Comparison of ENCODE assay signal across 9 mouse cellular contexts in the genomic region with DNA sequence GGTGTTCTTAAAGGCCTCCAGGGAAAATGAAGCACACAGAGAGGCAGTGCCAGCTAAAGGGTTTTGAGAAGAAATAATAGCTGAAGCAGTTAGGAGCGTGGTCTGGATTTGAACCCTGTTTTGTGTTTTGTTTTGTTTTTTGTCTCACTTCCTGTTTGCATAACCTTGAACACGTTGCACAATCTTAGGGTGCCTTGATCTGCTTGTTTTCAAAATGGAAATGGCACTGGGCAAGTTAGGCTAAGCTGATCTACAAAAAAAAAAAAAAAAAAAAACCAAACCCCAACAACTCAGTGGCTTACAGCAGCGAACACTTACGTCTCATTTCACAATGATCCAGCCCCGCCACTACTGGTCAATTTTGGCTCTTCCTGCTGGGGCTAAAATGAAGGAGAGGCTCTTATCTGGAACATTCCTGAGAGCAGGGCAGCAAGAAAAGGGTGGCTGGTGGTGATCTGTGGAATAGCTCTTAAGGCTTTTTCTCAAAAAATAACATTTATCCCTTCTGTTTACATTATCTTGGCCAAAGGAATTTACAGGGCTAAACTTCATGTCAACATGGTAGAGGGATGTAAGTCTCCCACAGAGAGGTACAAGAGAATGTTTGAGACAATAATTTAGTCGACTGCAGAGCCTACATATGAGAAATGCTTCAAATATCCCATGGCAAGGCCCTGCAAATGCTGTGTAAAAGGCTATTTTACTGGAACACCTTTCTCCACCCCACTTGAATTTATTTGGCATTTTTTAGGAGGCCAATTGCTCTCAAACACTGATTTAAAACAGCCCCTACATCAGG. TPM values are rescaled to one million over a fixed set of nuclear protein-coding genes. Genes with fewer than 3 reads are reported as not detected.
DNase-seq lines count a peak whose midpoint lies in the region; ATAC-seq lines count a peak whose summit lies in the region.
"Had no signal": no experiment of that assay in that cellular context is flagged by ENCODE, and none has a peak within 500 bp of the region (broad histone marks: within the 10 kb centered on the region; RNA-seq: fewer than 3 reads in every experiment).

No protein-coding gene starts in this region.

- 30% methylated on average over 6 of the region's 6 CpGs for WGBS in heart, embryonic 11.5 days (ENCODE audit: insufficient replicate concordance)
- WGBS in midbrain, embryonic 16.5 days, result 54% methylated on average over 6 of the region's 6 CpGs
- WGBS in midbrain, embryonic 13.5 days, result 54% methylated on average over 6 of the region's 6 CpGs
- WGBS in limb, embryonic 15.5 days, result 44% methylated on average over 6 of the region's 6 CpGs

- H3K9me3 ChIP-seq in heart, embryonic 11.5 days (replicated peaks; ENCODE audit: control insufficient read depth, low read length), result no peaks in the 10 kb centered on the region
- no peaks in the 10 kb centered on the region for H3K9me3 ChIP-seq in midbrain, embryonic 16.5 days (replicated peaks; ENCODE audit: control insufficient read depth, low read length, poor library complexity, severe bottlenecking)
- no peaks in the 10 kb centered on the region for H3K9me3 ChIP-seq in midbrain, embryonic 13.5 days
- no peaks in the 10 kb centered on the region for H3K9me3 ChIP-seq in limb, embryonic 15.5 days
- H3K9me3 ChIP-seq: neural tube, embryonic 13.5 days had no signal

- H3K4me3 ChIP-seq in heart, embryonic 11.5 days (ENCODE audit: low read depth, low read length), result no peak overlapping the region
- no peak overlapping the region for H3K4me3 ChIP-seq in midbrain, embryonic 16.5 days (ENCODE audit: low read depth, low read length)
- no peak overlapping the region for H3K4me3 ChIP-seq in midbrain, embryonic 13.5 days (replicated peaks)
- no peak overlapping the region for H3K4me3 ChIP-seq in limb, embryonic 15.5 days
- H3K4me3 ChIP-seq: neural tube, embryonic 13.5 days had no signal

- DNase-seq in heart, postnatal 14 days, result no peak
- no peak for DNase-seq in right cerebral cortex, postnatal 4 days
- no peak for DNase-seq in left cerebral cortex, adult 18-20 months (ENCODE audit: low spot score in 2 of 2)
- no peak for DNase-seq in layer of hippocampus, postnatal 14 days (ENCODE audit: low spot score in 2 of 2)

- intact Hi-C loops in heart, postnatal 14 days (cut with DNase I), result no loop called here

- peaks cover 35% of the 10 kb centered on the region for H3K4me1 ChIP-seq in heart, embryonic 11.5 days (ENCODE audit: control insufficient read depth, insufficient read depth, low read length)
- H3K4me1 ChIP-seq in midbrain, embryonic 16.5 days (ENCODE audit: control insufficient read depth, insufficient read depth, low read length), result peaks cover 5% of the 10 kb centered on the region; the same call in 1 of the 2 replicates
- H3K4me1 ChIP-seq in midbrain, embryonic 13.5 days (replicated peaks), result 0 out of 2 replicates have a peak, but pooled peaks cover 2% of the 10 kb centered on the region
- H3K4me1 ChIP-seq in limb, embryonic 15.5 days, result peaks cover 13% of the 10 kb centered on the region
- H3K4me1 ChIP-seq: neural tube, embryonic 13.5 days had no signal

- H3K27me3 ChIP-seq in heart, embryonic 11.5 days (ENCODE audit: control insufficient read depth, insufficient read depth, low read length), result no peaks in the 10 kb centered on the region
- no peaks in the 10 kb centered on the region for H3K27me3 ChIP-seq in midbrain, embryonic 16.5 days (ENCODE audit: control insufficient read depth, insufficient read depth, low read depth, low read length)
- H3K27me3 ChIP-seq in midbrain, embryonic 13.5 days, result no peaks in the 10 kb centered on the region
- H3K27me3 ChIP-seq in limb, embryonic 15.5 days, result no peaks in the 10 kb centered on the region
- H3K27me3 ChIP-seq: neural tube, embryonic 13.5 days had no signal

- no peak overlapping the region for H3K9ac ChIP-seq in heart, embryonic 11.5 days (ENCODE audit: low read depth, low read length)
- no peak overlapping the region for H3K9ac ChIP-seq in midbrain, embryonic 16.5 days (ENCODE audit: low read depth, low read length)
- no peak overlapping the region for H3K9ac ChIP-seq in midbrain, embryonic 13.5 days (replicated peaks)
- H3K9ac ChIP-seq in limb, embryonic 15.5 days, result no peak overlapping the region
- H3K9ac ChIP-seq: neural tube, embryonic 13.5 days had no signal

- no peak overlapping the region for H3K4me2 ChIP-seq in heart, embryonic 11.5 days
- H3K4me2 ChIP-seq in midbrain, embryonic 16.5 days (ENCODE audit: low read length), result no peak overlapping the region
- H3K4me2 ChIP-seq in midbrain, embryonic 13.5 days (replicated peaks), result no peak overlapping the region
- H3K4me2 ChIP-seq in limb, embryonic 15.5 days, result no peak overlapping the region
- H3K4me2 ChIP-seq: neural tube, embryonic 13.5 days had no signal

- ATAC-seq in heart, embryonic 11.5 days (replicated peaks; ENCODE audit: insufficient number of reproducible peaks, low FRiP score, low TSS enrichment), result no peak
- no peak for ATAC-seq in midbrain, embryonic 16.5 days
- ATAC-seq in midbrain, embryonic 13.5 days, result no peak
- ATAC-seq in limb, embryonic 15.5 days (ENCODE audit: insufficient number of reproducible peaks, low FRiP score, low TSS enrichment, low read depth), result no peak

- H3K27ac ChIP-seq in heart, embryonic 11.5 days (ENCODE audit: low read depth, low read length), result peak overlapping the region; percentile 90
- H3K27ac ChIP-seq in midbrain, embryonic 16.5 days (ENCODE audit: low read length), result peak overlapping the region; percentile 18; the same call in 1 of the 2 replicates
- H3K27ac ChIP-seq in midbrain, embryonic 13.5 days, result no peak overlapping the region
- H3K27ac ChIP-seq in limb, embryonic 15.5 days, result peak overlapping the region; percentile 4; the same call in 1 of the 2 replicates
- H3K27ac ChIP-seq: neural tube, embryonic 13.5 days had no signal

- no peaks in the 10 kb centered on the region for H3K36me3 ChIP-seq in heart, embryonic 11.5 days (ENCODE audit: control insufficient read depth, insufficient read depth, low read length)
- no peaks in the 10 kb centered on the region for H3K36me3 ChIP-seq in midbrain, embryonic 16.5 days (ENCODE audit: control insufficient read depth, insufficient read depth, low read length)
- no peaks in the 10 kb centered on the region for H3K36me3 ChIP-seq in midbrain, embryonic 13.5 days
- H3K36me3 ChIP-seq in limb, embryonic 15.5 days, result no peaks in the 10 kb centered on the region
- H3K36me3 ChIP-seq: neural tube, embryonic 13.5 days had no signal

RNA-seq across cellular contexts. Expression of a gene that starts 34.3 kb away (rescaled TPM):
- 150 and 190 TPM in 2 replicates for polyA plus RNA-seq in heart, embryonic 11.5 days (2014; fragmentation: Nextera tagmentation; extraction: Ambion mirVana)
- 10 to 100 TPM; 44.0 to 46.9 TPM for total RNA-seq in heart, postnatal 14 days (2021)
- polyA plus RNA-seq in midbrain, embryonic 16.5 days (2015; fragmentation: Nextera tagmentation; extraction: Ambion mirVana), result 94.9 and 104 TPM in 2 replicates
- polyA plus RNA-seq in midbrain, embryonic 13.5 days (2015; fragmentation: Nextera tagmentation; extraction: Ambion mirVana), result 109 TPM in 2 replicates
- polyA plus RNA-seq in limb, embryonic 15.5 days (2015; fragmentation: Nextera tagmentation; extraction: Ambion mirVana), result 87.8 and 106 TPM in 2 replicates
- total RNA-seq in left cerebral cortex, adult 18-20 months (2021), result 100 to 1,000 TPM; 200 to 219 TPM
- 100 to 1,000 TPM; 138 to 147 TPM for total RNA-seq in layer of hippocampus, postnatal 14 days (2021)
